Mouse (Mus musculus): ENCODE data around the gene Kpna2.

DNA sequence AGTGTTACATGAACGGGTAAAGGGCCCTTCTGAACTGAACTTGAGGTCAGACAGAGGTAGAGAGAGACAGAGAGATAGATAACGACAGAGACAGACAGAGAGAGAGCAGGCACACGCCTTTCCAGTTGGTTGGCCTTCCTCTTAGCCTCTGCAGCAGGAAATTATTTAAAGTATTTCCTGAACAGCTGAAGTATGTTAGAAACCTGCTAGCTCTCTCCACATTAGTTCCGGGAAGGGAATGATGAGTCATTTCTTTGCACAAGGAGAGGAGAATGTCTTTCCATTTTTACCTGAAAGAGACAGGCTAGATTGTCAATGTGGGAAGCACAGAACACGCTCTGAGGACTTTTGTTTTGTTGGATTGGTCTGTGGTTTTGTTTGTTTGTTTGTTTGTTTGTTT, 17.0 kb downstream of the Kpna2 start:
- TF ChIP-seq CTCF (IDR thresholded peaks at IDR 0.05; ENCODE audit: extremely low read depth, insufficient read depth, insufficient read length, insufficient replicate concordance) = no peak
- no peak for TF ChIP-seq POLR2A (IDR thresholded peaks at IDR 0.05; ENCODE audit: low read depth, low read length)
